8 mouse cellular contexts compared by ENCODE assay signal in the genomic region with DNA sequence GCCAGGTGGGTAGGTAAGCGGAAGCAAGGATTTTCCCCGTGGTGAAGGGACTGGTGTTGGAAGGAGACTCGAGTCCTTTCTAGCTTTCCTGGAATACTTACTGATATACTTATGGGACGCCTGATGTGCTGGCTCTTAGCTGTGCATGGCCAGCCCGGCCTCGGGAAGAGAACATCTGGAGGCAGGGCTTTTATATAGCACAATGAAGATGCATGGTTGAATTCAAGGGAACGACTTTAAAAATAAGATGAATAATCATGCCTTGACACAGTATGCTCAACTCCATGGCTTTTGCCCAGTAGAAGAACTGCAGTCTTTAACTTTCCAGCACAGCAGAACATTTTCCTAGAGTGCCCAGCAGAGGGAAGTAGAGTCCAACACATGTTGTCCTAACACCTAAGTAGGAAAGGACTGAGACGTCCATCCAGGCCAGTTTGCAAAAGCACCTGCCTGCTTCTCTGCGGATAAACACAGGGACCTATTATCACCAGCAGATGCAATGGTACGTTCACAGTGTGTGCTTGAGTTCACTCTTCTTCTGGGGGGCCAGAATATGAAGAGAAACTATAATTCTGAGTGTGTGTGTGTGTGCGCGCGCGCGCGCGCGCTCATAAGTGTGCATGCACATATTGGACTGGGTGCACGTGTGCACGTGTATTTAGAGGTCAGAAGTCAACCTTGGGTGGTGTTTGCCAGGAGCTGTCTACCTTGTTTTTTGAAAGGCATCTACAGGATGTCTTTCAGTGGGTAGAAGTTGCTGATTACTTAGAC. TPM values are rescaled to one million over a fixed set of nuclear protein-coding genes. Genes with fewer than 3 reads are reported as not detected.
DNase-seq lines count a peak whose midpoint lies in the region; ATAC-seq and TF ChIP-seq lines count a peak whose summit lies in the region.

No protein-coding gene starts in this region.

- 78% methylated on average over 20 of the region's 20 CpGs for WGBS in thymus, adult 2 months
- WGBS in intestine, embryonic 14.5 days = 71% methylated on average over 20 of the region's 20 CpGs
- WGBS in midbrain, embryonic 10.5 days = 80% methylated on average over 20 of the region's 20 CpGs

- H3K9me3 ChIP-seq in intestine, embryonic 14.5 days (ENCODE audit: control insufficient read depth, low read length) = no peaks in the 10 kb centered on the region
- H3K9me3 ChIP-seq in midbrain, embryonic 10.5 days (replicated peaks) = no peaks in the 10 kb centered on the region

- no peak overlapping the region for H3K27ac ChIP-seq in thymus, adult 2 months (ENCODE audit: control insufficient read depth, insufficient read depth, low read length)
- no peak overlapping the region for H3K27ac ChIP-seq in cortical plate, adult 2 months (ENCODE audit: insufficient read depth, low read length)
- H3K27ac ChIP-seq in intestine, embryonic 14.5 days (ENCODE audit: low read depth) = no peak overlapping the region
- no peak overlapping the region for H3K27ac ChIP-seq in midbrain, embryonic 10.5 days (replicated peaks)

- no peaks in the 10 kb centered on the region for H3K36me3 ChIP-seq in thymus, adult 2 months (ENCODE audit: control insufficient read depth, insufficient read depth, low read length)
- no peaks in the 10 kb centered on the region for H3K36me3 ChIP-seq in intestine, embryonic 14.5 days (ENCODE audit: control insufficient read depth, insufficient read depth, low read length)
- no peaks in the 10 kb centered on the region for H3K36me3 ChIP-seq in midbrain, embryonic 10.5 days

- H3K9ac ChIP-seq in intestine, embryonic 14.5 days (ENCODE audit: low read length) = no peak overlapping the region

- TF ChIP-seq POLR2A in thymus, adult 2 months (IDR thresholded peaks at IDR 0.05; ENCODE audit: control insufficient read depth, extremely low read depth, insufficient read depth, low read length, poor library complexity) = no peak
- no peak for TF ChIP-seq POLR2A in cortical plate, adult 2 months (IDR thresholded peaks at IDR 0.05; ENCODE audit: extremely low read depth, insufficient read depth, low read length)

- no peaks in the 10 kb centered on the region for H3K4me1 ChIP-seq in thymus, adult 2 months (replicated peaks; ENCODE audit: control insufficient read depth, insufficient read depth, low read length)
- H3K4me1 ChIP-seq in cortical plate, adult 2 months (ENCODE audit: control insufficient read depth, insufficient read depth, low read length) = no peaks in the 10 kb centered on the region
- H3K4me1 ChIP-seq in intestine, embryonic 14.5 days (replicated peaks; ENCODE audit: control insufficient read depth, insufficient read depth, low read length) = peaks cover 8% of the 10 kb centered on the region; the same call in 1 of the 2 replicates
- peaks cover 13% of the 10 kb centered on the region for H3K4me1 ChIP-seq in midbrain, embryonic 10.5 days

- intact Hi-C loops in left cerebral cortex, postnatal 14 days (cut with DNase I) = loop anchor here (2.0 kb wide), 1 partner anchor 212 kb away; no protein-coding TSS in a partner anchor

- H3K27me3 ChIP-seq in thymus, adult 2 months (ENCODE audit: control insufficient read depth, insufficient read depth, low read length) = no peaks in the 10 kb centered on the region
- H3K27me3 ChIP-seq in intestine, embryonic 14.5 days (replicated peaks; ENCODE audit: control insufficient read depth, insufficient read depth, low read length) = no peaks in the 10 kb centered on the region
- H3K27me3 ChIP-seq in midbrain, embryonic 10.5 days (ENCODE audit: low read depth, poor library complexity, severe bottlenecking) = 0 out of 2 replicates have a peak, but pooled peaks cover 4% of the 10 kb centered on the region

- no peak for TF ChIP-seq CTCF in thymus, adult 2 months (IDR thresholded peaks at IDR 0.05; ENCODE audit: borderline replicate concordance, control insufficient read depth, extremely low read depth, insufficient read depth, low read length, poor library complexity)
- TF ChIP-seq CTCF in cortical plate, adult 2 months (IDR thresholded peaks at IDR 0.05; ENCODE audit: extremely low read depth, insufficient read depth, low read length) = peak; percentile 81

- H3K4me2 ChIP-seq in intestine, embryonic 14.5 days (ENCODE audit: low read length) = no peak overlapping the region

- peak; percentile 54 for ATAC-seq in intestine, embryonic 14.5 days (replicated peaks; ENCODE audit: low FRiP score, low TSS enrichment, low read depth)

- DNase-seq in thymus, adult 2 months = peak; percentile 31
- DNase-seq in thymus, adult 18-20 months = no peak
- DNase-seq in gastrocnemius, adult 8-10 months (ENCODE audit: low spot score in 2 of 2) = peak; percentile 7 to 13
- peak; percentile 75 for DNase-seq in intestine, embryonic 14.5 days (ENCODE audit: low spot score)
- peak; percentile 78 to 82 for DNase-seq in left cerebral cortex, postnatal 14 days (ENCODE audit: low spot score in 2 of 2)
- peak; percentile 54 for DNase-seq in midbrain, embryonic 10.5 days (ENCODE audit: low spot score)
- peak; percentile 30 for DNase-seq in skeletal muscle tissue, adult 2 months (ENCODE audit: low read depth, low spot score)

- H3K4me3 ChIP-seq in thymus, adult 2 months (ENCODE audit: control insufficient read depth, insufficient read depth, low read length) = no peak overlapping the region
- H3K4me3 ChIP-seq in cortical plate, adult 2 months (ENCODE audit: insufficient read depth, low read length) = no peak overlapping the region
- H3K4me3 ChIP-seq in intestine, embryonic 14.5 days (ENCODE audit: low read depth, low read length) = no peak overlapping the region
- no peak overlapping the region for H3K4me3 ChIP-seq in midbrain, embryonic 10.5 days

RNA-seq across cellular contexts. Expression of gene Echdc3, which starts 19.8 kb away (rescaled TPM):
- 3.9 and 5.3 TPM in 2 replicates for polyA plus RNA-seq in thymus, adult 2 months (2012; rRNA removed)
- polyA plus RNA-seq in cortical plate, adult 2 months (2012; rRNA removed) = 1.6 and 1.8 TPM in 2 replicates
- total RNA-seq in gastrocnemius, adult 8-10 months (2022) = 1 to 10 TPM; 4.6 to 6.5 (median 5.7) TPM
- 11.1 and 11.3 TPM in 2 replicates for polyA plus RNA-seq in intestine, embryonic 14.5 days (2014; fragmentation: Nextera tagmentation; extraction: Ambion mirVana)
- under 1 TPM; 0.37 to 0.70 TPM for total RNA-seq in left cerebral cortex, postnatal 14 days (2021)
- 2.0 and 2.5 TPM in 2 replicates for polyA plus RNA-seq in midbrain, embryonic 10.5 days (2016; fragmentation: Nextera tagmentation; extraction: Ambion mirVana)

Comparison
In these comparisons a context has a peak if more than half of its experiments do, and no peak if none do; other contexts are left out.
1. DNase-seq: peak in thymus, adult 2 months (single experiment), gastrocnemius, adult 8-10 months (2 of 2), intestine, embryonic 14.5 days (single experiment), left cerebral cortex, postnatal 14 days (2 of 2), midbrain, embryonic 10.5 days (single experiment) and skeletal muscle tissue, adult 2 months (single experiment); none in thymus, adult 18-20 months (0 of 2).